Mouse (Mus musculus) gastrocnemius, adult 2 months (tissue): ENCODE measurements around the gene Asna1. TPM values are rescaled to one million over a fixed set of nuclear protein-coding genes. Genes with fewer than 3 reads are reported as not detected.
A peak's percentile ranks its signal among the peaks of the same experiment; 100 is the strongest.

Experiments
- DNase-seq: peaks from one replicate; pipeline ENCODE4 v3.0.0; 2022
- H3K27ac ChIP-seq: fragments of 200-600 bp; 2 replicates; pipeline ENCODE4 v1.8.1; 2022; ENCODE audit warnings: mild to moderate bottlenecking
- H3K4me3 ChIP-seq: fragments of 200-600 bp; 2 replicates; pipeline ENCODE4 v1.8.1; 2022; ENCODE audit warnings: mild to moderate bottlenecking, moderate library complexity
- CTCF ChIP-seq: fragments of 200-600 bp; IDR thresholded peaks from 2 replicates; pipeline ENCODE4 v1.8.1; 2022; ENCODE audit warnings: antibody characterized with exemption, mild to moderate bottlenecking, moderate library complexity
- intact Hi-C: fragments of 180-260 bp; cut with DNase I; formaldehyde crosslinking; loops from one replicate; pipeline ENCODE4 v1.15.1; 2025
- total RNA-seq, 2 experiments: library from RNA; stranded (reverse); gene quantifications; 2 replicates each; pipeline ENCODE4 v1.2.3; 2021

Asna1 gene
- total RNA-seq, 2 experiments from 2014 or later, result 50.6 to 58.0 TPM

DNA sequence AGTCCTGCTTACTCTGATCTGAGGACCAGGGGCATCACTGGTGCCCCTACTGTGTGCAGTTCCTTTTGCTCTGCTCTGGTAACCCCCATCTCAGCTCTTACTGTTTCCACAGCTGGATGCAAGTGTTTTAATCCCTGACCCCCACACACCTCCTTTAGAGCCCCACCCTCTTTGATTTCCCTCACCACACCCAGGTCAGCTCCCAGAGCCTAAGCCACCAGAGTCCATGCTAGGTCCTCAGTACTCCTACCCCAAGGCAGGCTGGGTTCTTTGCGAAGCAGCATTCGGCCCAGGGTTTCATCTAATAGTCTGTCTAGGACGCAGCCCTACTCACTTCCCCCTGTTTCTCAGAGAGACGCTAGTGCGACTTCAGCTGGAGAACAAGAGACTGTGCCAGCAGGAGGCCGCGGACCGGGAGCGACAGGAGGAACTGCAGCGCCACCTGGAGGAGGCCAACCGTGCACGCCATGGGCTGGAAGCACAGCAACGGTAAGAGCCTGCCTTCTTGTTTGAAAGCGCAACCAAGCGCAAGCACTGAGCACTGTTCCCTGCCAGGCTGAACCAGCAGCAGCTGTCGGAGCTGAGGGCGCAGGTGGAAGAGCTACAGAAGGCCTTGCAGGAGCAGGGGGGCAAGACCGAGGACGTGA, 27.3 kb downstream of the Asna1 start:
- H3K4me3 ChIP-seq, result peak overlapping the region; percentile 47
- peak overlapping the region; percentile 39; the same call in 1 of the 2 replicates for H3K27ac ChIP-seq
- intact Hi-C loops, result no loop called here
- DNase-seq, result peak; percentile 94
- peak; percentile 97 for TF ChIP-seq CTCF

DNA sequence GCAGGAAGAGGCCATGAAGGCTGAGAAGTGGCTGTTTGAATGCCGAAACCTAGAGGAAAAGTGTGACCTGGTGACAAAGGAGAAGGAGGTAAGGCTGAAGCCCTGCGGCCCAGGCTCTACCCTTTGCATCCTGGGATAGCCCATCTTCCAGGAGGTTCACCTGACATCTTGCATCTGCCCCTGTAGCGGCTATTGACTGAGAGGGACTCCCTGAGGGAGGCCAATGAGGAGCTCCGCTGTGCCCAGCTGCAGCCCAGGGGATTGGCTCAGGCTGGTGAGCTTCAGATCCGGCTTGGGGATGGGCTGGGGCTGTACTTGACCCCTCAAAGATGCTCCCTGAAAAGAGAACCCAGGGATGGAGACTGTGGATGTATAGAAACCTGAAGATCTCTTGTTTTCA, 28.1 kb downstream of the Asna1 start:
- Histone ChIP-seq H3K27ac (no peak overlapping the region), H3K4me3 (no peak overlapping the region)
- peak; percentile 12 for DNase-seq
- TF ChIP-seq CTCF, result no peak
- intact Hi-C loops, result no loop called here

DNA sequence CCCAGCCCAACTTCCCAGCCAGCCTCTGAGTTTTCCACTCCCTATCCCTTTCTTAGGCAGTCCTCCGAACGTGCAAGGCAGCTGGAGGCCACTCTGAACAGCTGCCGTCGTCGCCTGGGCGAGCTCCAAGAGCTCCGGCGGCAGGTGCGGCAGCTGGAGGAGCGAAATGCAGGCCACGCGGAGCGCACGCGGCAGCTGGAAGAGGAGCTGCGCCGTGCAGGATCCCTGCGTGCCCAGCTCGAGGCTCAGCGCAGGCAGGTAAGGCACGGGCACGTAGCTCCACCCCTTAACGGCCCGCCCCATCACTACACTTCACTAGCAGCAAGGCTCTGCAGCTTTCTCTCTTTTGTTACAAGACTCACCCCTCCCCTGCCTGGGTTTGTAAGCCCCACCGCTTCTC, 29.4 kb downstream of the Asna1 start:
- intact Hi-C loops, result no loop called here
- H3K4me3 ChIP-seq, result no peak overlapping the region
- H3K27ac ChIP-seq, result no peak overlapping the region
- no peak for TF ChIP-seq CTCF
- DNase-seq, result peak; percentile 42

DNA sequence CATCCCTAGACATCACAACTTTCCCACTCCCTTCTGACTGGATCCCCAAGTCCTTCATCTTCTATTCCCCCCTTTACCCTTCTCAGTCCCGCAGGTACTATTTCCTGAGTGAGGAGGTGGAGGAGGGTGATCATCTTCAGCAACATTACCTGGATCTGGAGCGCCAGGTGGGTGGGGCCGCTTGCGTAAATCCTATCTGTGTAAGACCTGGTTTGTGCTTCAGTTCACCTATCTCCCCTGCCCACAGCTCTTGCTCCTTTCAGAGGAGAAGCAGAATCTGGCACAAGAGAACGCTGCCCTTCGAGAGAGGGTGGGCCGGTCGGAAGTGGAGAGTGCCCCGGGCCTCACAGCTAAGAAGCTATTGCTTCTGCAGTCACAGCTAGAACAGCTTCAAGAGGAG, 30.7 kb downstream of the Asna1 start:
- Histone ChIP-seq H3K4me3 (no peak overlapping the region), H3K27ac (no peak overlapping the region)
- no peak for DNase-seq
- TF ChIP-seq CTCF, result no peak
- intact Hi-C loops, result no loop called here

DNA sequence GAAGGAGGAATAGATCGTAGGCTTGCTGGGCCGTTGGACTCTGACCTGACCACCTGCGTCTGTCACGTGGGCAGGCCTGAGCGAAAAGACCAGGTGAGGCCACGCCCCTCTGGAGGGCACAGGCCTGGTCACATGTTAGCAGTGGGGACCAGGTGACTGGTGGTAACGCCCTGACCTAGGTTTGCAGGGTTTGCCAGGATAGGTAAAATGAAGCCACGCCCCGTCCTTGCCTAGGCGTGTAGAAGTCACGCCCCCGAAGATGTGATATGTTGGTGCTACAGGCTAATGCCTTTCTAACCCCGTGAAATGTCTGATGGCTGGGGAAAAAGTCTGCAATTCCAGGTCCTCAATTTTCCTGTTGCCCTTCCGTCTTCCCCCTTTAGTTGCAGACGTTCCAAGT, 34.2 kb downstream of the Asna1 start:
- Histone ChIP-seq H3K4me3 (peak overlapping the region; percentile 83), H3K27ac (peak overlapping the region; percentile 90)
- TF ChIP-seq CTCF, result no peak
- intact Hi-C loops, result loop anchor here (1.0 kb wide), 1 partner anchor 16 kb away; no protein-coding TSS in a partner anchor
- no peak for DNase-seq

DNA sequence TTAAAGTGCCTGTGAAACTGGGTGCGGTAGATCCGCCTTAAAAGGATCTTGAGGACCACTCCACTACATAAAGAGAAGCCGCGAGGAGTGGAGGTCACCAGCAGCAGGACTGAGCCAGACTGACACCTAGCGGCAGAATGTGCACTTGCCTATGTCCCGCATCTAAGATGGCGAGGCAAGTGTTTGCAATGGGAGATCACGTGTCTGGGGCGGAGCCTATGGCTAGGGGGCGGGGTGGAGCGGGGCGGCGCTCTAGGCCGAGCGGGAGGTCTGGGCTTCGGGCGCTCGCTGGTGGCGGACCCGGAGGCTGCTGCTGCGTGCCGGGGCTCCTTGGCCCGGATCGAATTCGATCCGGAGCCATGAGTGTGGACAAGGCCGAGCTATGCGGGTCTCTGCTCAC, 34.7 kb downstream of the Asna1 start, which contains the start of gene Hook2:
TSS of gene Hook2 (plus strand) at position 255 of the 400 bp plus-strand sequence.
- DNase-seq, result peak; percentile 98
- intact Hi-C loops, result loop anchor here (1.0 kb wide), 1 partner anchor 15 kb away; no protein-coding TSS in a partner anchor

DNA sequence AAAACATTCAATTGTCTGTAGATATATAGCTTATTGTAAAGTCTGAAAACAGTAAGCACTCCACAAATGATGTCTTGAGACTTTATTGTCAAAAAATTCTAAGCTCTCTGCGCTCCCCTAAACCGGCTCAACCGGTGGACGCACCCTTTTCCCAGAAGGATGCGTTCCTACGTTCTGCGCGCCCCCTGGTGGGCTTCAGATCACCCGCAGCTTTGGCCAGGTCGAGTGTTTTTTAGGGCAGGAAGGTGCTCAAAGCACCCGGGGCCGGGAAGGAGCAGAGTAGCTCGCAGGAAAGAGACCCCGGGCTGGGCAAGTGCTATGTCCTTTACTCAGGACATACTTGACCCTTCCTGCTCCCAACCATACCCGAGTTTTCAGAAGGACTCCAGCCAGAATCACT, 35.3 kb downstream of the Asna1 start:
- Histone ChIP-seq H3K27ac (peak overlapping the region; percentile 90), H3K4me3 (peak overlapping the region; percentile 83)
- peak; percentile 94 for DNase-seq
- peak; percentile 88 for TF ChIP-seq CTCF
- intact Hi-C loops, result loop anchor here (1.0 kb wide), 1 partner anchor 15 kb away; no protein-coding TSS in a partner anchor

More for the DNA sequence above, 34.7 kb downstream of the Asna1 start, which contains the start of gene Hook2:
- Histone ChIP-seq H3K4me3 (peak within 1 kb of the TSS; percentile 83), H3K27ac (peak within 1 kb of the TSS; percentile 90)
- TF ChIP-seq CTCF, result peak; percentile 73

DNA sequence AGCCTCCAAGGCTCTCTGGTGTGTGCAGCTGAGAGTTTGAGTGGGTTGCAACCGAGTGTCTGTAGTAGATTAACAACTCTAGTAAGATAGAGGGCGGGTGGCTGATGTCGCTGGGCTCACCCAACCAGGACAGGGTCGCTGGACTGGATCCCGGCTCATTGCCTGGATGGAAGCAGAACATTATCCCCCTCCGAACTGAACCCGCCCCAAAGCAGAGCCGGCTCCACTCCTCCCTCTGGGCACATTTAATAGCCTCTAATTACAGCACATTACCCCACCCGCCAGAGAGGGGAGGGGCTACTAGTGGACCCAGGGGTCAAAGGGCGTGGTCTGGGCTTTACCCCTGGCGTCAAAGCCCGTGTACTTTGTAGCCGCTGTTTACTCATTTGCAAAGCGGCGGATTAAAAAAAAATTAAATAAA, 35.8 kb downstream of the Asna1 start:
- H3K4me3 ChIP-seq, result peak overlapping the region; percentile 83
- peak overlapping the region; percentile 90 for H3K27ac ChIP-seq
- intact Hi-C loops, result no loop called here
- TF ChIP-seq CTCF, result no peak
- DNase-seq, result peak; percentile 83

DNA sequence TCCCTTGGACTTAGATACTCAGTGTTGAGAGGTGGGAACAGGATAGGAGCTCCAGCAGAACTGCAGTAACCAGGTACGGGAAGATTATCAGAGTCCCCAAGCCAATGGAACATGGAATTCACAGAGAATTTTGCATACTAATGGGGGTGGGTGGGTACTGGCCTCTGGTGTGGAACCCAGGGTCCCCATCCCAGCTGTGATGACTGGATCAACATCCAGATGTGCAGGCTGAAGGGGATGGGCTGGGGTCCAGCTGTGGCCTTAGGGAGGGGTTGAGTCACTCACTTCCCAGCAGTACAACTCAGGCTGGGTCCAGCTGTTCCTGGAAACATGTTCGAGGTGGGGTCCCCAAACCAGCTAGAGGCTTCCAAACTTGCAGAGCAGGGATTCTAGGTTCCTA, 37.2 kb downstream of the Asna1 start:
- no peak overlapping the region for H3K27ac ChIP-seq
- no peak overlapping the region for H3K4me3 ChIP-seq
- no peak for DNase-seq
- no peak for TF ChIP-seq CTCF
- intact Hi-C loops, result no loop called here

DNA sequence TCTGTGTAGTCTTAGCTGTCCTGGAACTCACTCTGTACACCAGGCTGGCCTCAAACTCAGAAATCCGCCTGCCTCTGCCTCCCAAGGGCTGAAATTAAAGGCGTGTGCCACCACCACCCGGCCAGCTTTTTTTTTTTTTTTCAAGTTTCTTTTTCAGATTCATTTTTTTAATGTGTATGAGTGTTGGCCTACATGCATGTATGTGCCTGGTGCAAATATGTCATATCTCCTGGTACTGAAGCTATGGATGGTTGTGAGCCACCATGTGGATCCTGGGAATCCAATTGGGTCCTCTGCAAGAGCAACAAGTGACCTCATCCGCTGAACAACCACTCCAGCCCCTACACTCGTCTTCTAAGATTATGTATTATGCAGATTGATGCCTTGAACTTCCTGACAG, 37.7 kb downstream of the Asna1 start:
- DNase-seq, result no peak
- H3K4me3 ChIP-seq, result no peak overlapping the region
- intact Hi-C loops, result no loop called here
- no peak for TF ChIP-seq CTCF
- no peak overlapping the region for H3K27ac ChIP-seq

DNA sequence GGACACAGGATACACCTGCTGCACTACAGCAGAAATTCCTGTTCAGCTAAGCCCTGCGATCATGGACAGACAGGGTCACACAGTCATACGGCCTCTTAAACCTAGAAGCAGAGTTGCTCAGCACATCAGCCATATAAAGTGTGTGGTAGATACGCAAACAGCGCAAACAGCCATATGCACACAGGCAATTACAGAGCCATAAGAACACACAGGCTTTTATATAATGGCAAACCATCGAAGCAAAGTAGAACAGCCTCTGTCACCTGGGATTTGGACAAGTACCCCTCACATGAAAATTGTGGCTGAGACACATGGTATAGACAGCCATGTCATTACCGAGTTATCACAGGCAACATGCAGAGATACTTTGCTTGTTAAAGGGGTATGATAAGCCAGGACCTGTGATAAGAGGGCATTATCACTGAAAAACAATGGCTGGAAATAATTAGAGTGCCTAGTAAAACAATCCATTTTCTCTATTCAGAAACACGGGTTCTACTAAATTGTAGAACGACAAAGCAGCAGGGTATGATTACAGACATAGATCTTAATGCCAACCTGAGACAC, 38.6 kb downstream of the Asna1 start:
- peak overlapping the region; percentile 87 for H3K27ac ChIP-seq
- intact Hi-C loops, result no loop called here
- peak overlapping the region; percentile 86 for H3K4me3 ChIP-seq
- no peak for TF ChIP-seq CTCF
- no peak for DNase-seq

DNA sequence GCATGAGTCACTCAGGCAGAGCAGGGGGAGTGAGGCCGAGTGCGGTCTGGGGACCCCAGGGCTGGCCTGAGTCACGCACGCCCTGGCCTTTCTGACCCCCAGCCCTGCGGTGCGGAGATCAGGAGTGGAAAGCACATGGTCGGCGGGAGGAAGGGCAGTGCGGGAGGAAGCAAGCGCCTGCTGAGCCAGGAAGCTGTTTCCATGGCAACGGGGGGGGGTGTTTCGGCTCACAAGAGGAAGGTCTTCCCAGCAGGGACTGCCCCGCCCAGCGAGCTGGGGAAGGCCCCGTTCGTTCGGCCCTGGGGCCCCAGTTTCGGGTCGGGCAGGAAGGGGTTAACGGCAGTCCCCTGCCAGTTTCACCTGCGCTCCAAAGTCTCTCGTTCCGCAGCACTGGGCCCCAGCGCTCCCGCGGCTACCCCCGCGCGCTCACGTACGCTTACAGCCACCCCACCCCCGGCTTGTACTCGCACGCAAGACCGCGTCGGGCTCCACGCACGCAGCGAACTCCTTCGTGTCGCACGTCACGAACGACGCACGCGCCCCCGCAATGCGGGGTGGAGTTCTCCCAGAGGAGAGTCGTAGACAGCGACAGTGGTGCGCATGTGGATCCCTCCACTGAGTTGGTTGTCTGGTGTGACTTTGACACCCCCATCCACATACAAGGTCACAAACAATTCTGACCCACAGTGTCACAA, 39.2 kb downstream of the Asna1 start:
- intact Hi-C loops, result no loop called here
- DNase-seq, result peak; percentile 87
- TF ChIP-seq CTCF, result no peak
- H3K4me3 ChIP-seq, result peak overlapping the region; percentile 86
- peak overlapping the region; percentile 87 for H3K27ac ChIP-seq

DNA sequence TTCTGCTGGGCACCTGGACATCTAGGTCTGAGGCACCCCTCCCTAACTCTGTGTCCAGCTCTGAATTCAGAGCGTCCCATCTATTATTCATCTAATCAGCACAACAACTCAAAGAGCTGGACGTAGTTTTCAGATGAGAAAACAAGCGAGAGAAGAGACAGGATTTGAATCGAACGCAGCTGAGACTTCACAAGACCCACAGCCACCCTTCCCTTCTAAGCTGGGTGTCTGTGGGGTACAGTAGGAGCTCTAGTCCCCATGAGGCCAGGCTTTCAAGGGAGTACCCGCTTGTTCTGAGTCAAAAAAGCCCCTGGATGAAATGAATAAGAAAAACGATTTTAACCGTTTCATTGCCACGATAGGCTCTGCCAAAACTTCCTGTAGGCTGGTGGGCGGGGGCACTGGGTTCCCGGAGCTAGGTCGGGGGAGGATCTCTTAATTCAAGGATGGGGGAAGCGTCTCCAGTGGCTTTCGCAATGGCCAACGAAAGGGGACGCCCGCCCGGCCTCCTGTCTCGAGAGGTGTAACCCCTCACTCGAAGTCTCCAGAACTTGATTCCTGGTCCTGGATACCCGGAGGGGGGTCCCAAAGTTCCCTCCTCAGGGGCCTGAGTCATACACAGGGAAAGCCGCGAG, 39.9 kb downstream of the Asna1 start:
- Histone ChIP-seq H3K4me3 (peak overlapping the region; percentile 86), H3K27ac (peak overlapping the region; percentile 87)
- intact Hi-C loops, result no loop called here
- DNase-seq, result no peak
- no peak for TF ChIP-seq CTCF
